ENCODE assay signal across 8 mouse cellular contexts in the genomic region with DNA sequence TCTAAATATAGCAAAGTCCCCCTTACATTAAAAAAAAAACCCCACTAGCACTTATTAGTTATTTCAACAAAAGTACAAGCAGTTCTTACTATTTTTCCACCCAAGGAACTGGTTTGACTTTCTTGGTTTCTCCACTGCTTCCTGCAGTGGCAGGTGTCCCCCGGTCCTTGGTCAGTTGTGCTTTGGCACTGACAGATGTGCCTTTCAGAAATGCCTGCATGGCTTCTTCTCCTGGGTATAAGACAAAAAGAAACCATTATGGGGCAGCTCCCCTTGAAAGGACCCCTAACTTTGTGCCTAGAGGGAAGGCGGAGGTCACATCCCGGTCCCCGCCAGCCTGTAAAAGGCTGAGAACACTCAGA. TPM values are rescaled to one million over a fixed set of nuclear protein-coding genes. Genes with fewer than 3 reads are reported as not detected.
DNase-seq lines count a peak whose midpoint lies in the region; ATAC-seq lines count a peak whose summit lies in the region.

No protein-coding gene starts in this region.

- peaks cover 14% of the 10 kb centered on the region; the same call in 1 of the 2 replicates for H3K36me3 ChIP-seq in kidney, embryonic 16.5 days (ENCODE audit: insufficient read depth, low read length)
- H3K36me3 ChIP-seq in embryonic facial prominence, embryonic 10.5 days (replicated peaks) = peaks cover 29% of the 10 kb centered on the region
- H3K36me3 ChIP-seq in hindbrain, embryonic 15.5 days = peaks cover 7% of the 10 kb centered on the region
- peaks cover 10% of the 10 kb centered on the region; the same call in 1 of the 2 replicates for H3K36me3 ChIP-seq in midbrain, embryonic 14.5 days (ENCODE audit: control insufficient read depth, insufficient read depth, low read length)

- DNase-seq in kidney, adult 8-10 months = no peak
- DNase-seq in embryonic facial prominence, embryonic 10.5 days (ENCODE audit: low spot score) = no peak
- no peak for DNase-seq in midbrain, embryonic 14.5 days
- DNase-seq in natural killer cell, adult 2 months (ENCODE audit: low spot score in 2 of 2) = no peak
- DNase-seq in thymus, postnatal 36 days = no peak
- DNase-seq in adrenal gland, postnatal 36 days = no peak

- H3K27ac ChIP-seq in kidney, embryonic 16.5 days (ENCODE audit: low read length) = peak overlapping the region; percentile 99; the same call in 1 of the 2 replicates
- peak overlapping the region; percentile 97 for H3K27ac ChIP-seq in embryonic facial prominence, embryonic 10.5 days (replicated peaks)
- peak overlapping the region; percentile 97 for H3K27ac ChIP-seq in hindbrain, embryonic 15.5 days (replicated peaks)
- H3K27ac ChIP-seq in midbrain, embryonic 14.5 days (replicated peaks; ENCODE audit: low read depth, low read length) = peak overlapping the region; percentile 98

- H3K4me1 ChIP-seq in kidney, embryonic 16.5 days (ENCODE audit: insufficient read depth, low read length) = peaks cover 15% of the 10 kb centered on the region
- peaks cover 19% of the 10 kb centered on the region for H3K4me1 ChIP-seq in embryonic facial prominence, embryonic 10.5 days
- H3K4me1 ChIP-seq in hindbrain, embryonic 15.5 days (replicated peaks) = peaks cover 25% of the 10 kb centered on the region
- peaks cover 10% of the 10 kb centered on the region for H3K4me1 ChIP-seq in midbrain, embryonic 14.5 days (ENCODE audit: control insufficient read depth, insufficient read depth, low read length)

- 0% methylated on average over 4 of the region's 4 CpGs for WGBS in kidney, embryonic 16.5 days
- WGBS in embryonic facial prominence, embryonic 10.5 days = under 1% methylated on average over 4 of the region's 4 CpGs
- 0% methylated on average over 4 of the region's 4 CpGs for WGBS in hindbrain, embryonic 15.5 days
- WGBS in midbrain, embryonic 14.5 days = 1% methylated on average over 4 of the region's 4 CpGs

- H3K27me3 ChIP-seq in kidney, embryonic 16.5 days (ENCODE audit: insufficient read depth, low read length) = no peaks in the 10 kb centered on the region
- H3K27me3 ChIP-seq in embryonic facial prominence, embryonic 10.5 days (replicated peaks; ENCODE audit: low read depth, poor library complexity, severe bottlenecking) = no peaks in the 10 kb centered on the region
- no peaks in the 10 kb centered on the region for H3K27me3 ChIP-seq in hindbrain, embryonic 15.5 days
- no peaks in the 10 kb centered on the region for H3K27me3 ChIP-seq in midbrain, embryonic 14.5 days (ENCODE audit: control insufficient read depth, insufficient read depth, low read length)

- peak overlapping the region; percentile 77 for H3K4me2 ChIP-seq in kidney, embryonic 16.5 days (replicated peaks; ENCODE audit: low read depth, low read length)
- H3K4me2 ChIP-seq in hindbrain, embryonic 15.5 days = peak overlapping the region; percentile 87
- peak overlapping the region; percentile 86 for H3K4me2 ChIP-seq in midbrain, embryonic 14.5 days (ENCODE audit: low read length)

- H3K9ac ChIP-seq in kidney, embryonic 16.5 days (replicated peaks; ENCODE audit: low read length) = peak overlapping the region; percentile 89
- peak overlapping the region; percentile 82 for H3K9ac ChIP-seq in hindbrain, embryonic 15.5 days
- peak overlapping the region; percentile 91 for H3K9ac ChIP-seq in midbrain, embryonic 14.5 days (replicated peaks; ENCODE audit: low read length)

- H3K9me3 ChIP-seq in kidney, embryonic 16.5 days (ENCODE audit: low read length) = no peaks in the 10 kb centered on the region
- H3K9me3 ChIP-seq in embryonic facial prominence, embryonic 10.5 days = no peaks in the 10 kb centered on the region
- H3K9me3 ChIP-seq in hindbrain, embryonic 15.5 days = no peaks in the 10 kb centered on the region
- no peaks in the 10 kb centered on the region for H3K9me3 ChIP-seq in midbrain, embryonic 14.5 days (ENCODE audit: control insufficient read depth, low read length)

- H3K4me3 ChIP-seq in kidney, embryonic 16.5 days (ENCODE audit: low read length) = peak overlapping the region; percentile 73
- H3K4me3 ChIP-seq in embryonic facial prominence, embryonic 10.5 days = peak overlapping the region; percentile 83
- peak overlapping the region; percentile 71 for H3K4me3 ChIP-seq in hindbrain, embryonic 15.5 days
- peak overlapping the region; percentile 75 for H3K4me3 ChIP-seq in midbrain, embryonic 14.5 days (replicated peaks; ENCODE audit: low read depth, low read length)

- ATAC-seq in kidney, embryonic 16.5 days (ENCODE audit: low FRiP score, low TSS enrichment) = no peak
- ATAC-seq in hindbrain, embryonic 15.5 days (ENCODE audit: low FRiP score, low read depth) = no peak; the same call in 1 of the 2 replicates
- no peak for ATAC-seq in midbrain, embryonic 14.5 days (ENCODE audit: low FRiP score, low TSS enrichment)

RNA-seq across cellular contexts. Expression of gene Rfc4, which starts 0.2 kb away (rescaled TPM):
- 117 and 120 TPM in 2 replicates for polyA plus RNA-seq in kidney, embryonic 16.5 days (2015; fragmentation: Nextera tagmentation; extraction: Ambion mirVana)
- polyA plus RNA-seq in embryonic facial prominence, embryonic 10.5 days (2016; fragmentation: Nextera tagmentation; extraction: Ambion mirVana) = 208 and 218 TPM in 2 replicates
- polyA plus RNA-seq in hindbrain, embryonic 15.5 days (2015; fragmentation: Nextera tagmentation; extraction: Ambion mirVana) = 40.6 and 50.6 TPM in 2 replicates
- polyA plus RNA-seq in midbrain, embryonic 14.5 days (2014; fragmentation: Nextera tagmentation; extraction: Ambion mirVana) = 41.9 and 57.1 TPM in 2 replicates
- 1 to 10 TPM; 8.8 TPM for total RNA-seq in adrenal gland, postnatal 36 days (2021)

RNA-seq across cellular contexts. Expression of gene Adipoq, which starts 19.0 kb away (rescaled TPM):
- polyA plus RNA-seq in kidney, embryonic 16.5 days (2015; fragmentation: Nextera tagmentation; extraction: Ambion mirVana) = 0.21 TPM in 1 of 2 replicates, not detected in the other
- polyA plus RNA-seq in embryonic facial prominence, embryonic 10.5 days (2016; fragmentation: Nextera tagmentation; extraction: Ambion mirVana) = not detected in 2 replicates
- not detected in 2 replicates for polyA plus RNA-seq in hindbrain, embryonic 15.5 days (2015; fragmentation: Nextera tagmentation; extraction: Ambion mirVana)
- not detected in 2 replicates for polyA plus RNA-seq in midbrain, embryonic 14.5 days (2014; fragmentation: Nextera tagmentation; extraction: Ambion mirVana)
- total RNA-seq in adrenal gland, postnatal 36 days (2021) = 100 to 1,000 TPM; 289 to 393 TPM

RNA-seq across cellular contexts. Expression of gene Eif4a2, which starts 20.0 kb away (rescaled TPM):
- 235 and 238 TPM in 2 replicates for polyA plus RNA-seq in kidney, embryonic 16.5 days (2015; fragmentation: Nextera tagmentation; extraction: Ambion mirVana)
- 170 and 177 TPM in 2 replicates for polyA plus RNA-seq in embryonic facial prominence, embryonic 10.5 days (2016; fragmentation: Nextera tagmentation; extraction: Ambion mirVana)
- 323 and 324 TPM in 2 replicates for polyA plus RNA-seq in hindbrain, embryonic 15.5 days (2015; fragmentation: Nextera tagmentation; extraction: Ambion mirVana)
- polyA plus RNA-seq in midbrain, embryonic 14.5 days (2014; fragmentation: Nextera tagmentation; extraction: Ambion mirVana) = 337 and 373 TPM in 2 replicates
- total RNA-seq in adrenal gland, postnatal 36 days (2021) = 100 to 1,000 TPM; 505 to 659 TPM
